Mouse (Mus musculus): ENCODE data around the gene Spata45.

DNA sequence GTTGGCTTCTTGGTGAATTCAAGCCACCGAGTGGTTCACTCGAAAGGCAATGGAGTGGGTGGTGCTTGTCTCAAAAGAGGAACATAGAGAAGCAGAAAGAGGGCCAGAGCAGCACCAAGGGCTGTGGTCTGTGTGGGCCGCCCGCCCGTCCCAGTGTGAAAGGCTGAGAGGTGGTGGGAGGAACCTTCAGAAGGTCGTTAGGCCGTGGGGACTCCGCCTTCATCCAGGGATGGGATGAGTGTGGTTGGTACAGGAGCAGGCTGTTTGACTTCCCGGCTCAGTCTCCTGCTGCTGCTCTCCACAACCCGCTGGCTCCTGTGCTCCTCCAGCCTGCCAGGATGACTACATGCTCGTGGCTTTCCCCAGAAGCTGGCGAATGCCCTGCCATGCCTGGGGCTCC, 49.2 kb downstream of the Spata45 start:
- TF ChIP-seq CTCF (IDR thresholded peaks at IDR 0.05; ENCODE audit: low read depth) (no peak), EP300 (IDR thresholded peaks at IDR 0.05; ENCODE audit: low read depth) (no peak)
